11 mouse cellular contexts compared by ENCODE assay signal in the genomic region with DNA sequence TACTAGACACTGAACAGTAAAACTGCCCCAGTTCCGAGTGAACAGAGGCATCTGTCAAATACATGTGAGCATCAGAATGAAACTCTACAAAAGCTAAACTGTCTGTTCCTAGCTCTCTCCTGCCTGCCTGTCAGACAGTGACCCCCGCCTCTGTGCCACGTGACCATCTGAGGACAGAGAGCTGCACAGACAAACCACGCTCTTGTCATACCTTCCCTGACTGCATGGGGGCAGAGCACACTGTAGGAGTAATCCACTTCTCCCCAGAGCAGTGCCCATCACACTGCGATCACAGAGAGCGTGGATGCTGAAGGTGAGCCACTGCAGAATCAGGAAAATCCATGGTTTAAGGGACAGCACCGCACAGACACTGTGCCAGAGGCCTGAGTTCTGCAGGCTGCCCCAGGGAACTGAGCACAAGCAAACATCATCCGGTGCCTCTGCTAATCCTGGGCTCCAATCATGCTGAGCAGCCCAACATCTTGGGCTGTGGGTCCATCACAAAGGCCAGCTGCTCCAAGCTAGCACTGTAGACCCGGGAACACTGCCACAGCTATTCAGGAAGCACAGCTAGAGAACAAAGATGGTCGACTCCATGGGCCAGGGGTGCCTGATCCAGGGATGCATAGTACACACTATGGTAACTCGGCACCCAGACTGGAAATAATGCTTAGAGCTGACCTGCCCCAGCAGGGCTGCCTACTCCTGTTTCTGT.
A peak's percentile ranks its signal among the peaks of the same experiment; 100 is the strongest.
DNase-seq lines count a peak whose midpoint lies in the region; ATAC-seq lines count a peak whose summit lies in the region.
"Had no signal": no experiment of that assay in that cellular context is flagged by ENCODE, and none has a peak within 500 bp of the region (broad histone marks: within the 10 kb centered on the region; RNA-seq: fewer than 3 reads in every experiment).

No protein-coding gene starts in this region.

- no peak overlapping the region for H3K4me2 ChIP-seq in hindbrain, embryonic 12.5 days (replicated peaks)
- no peak overlapping the region for H3K4me2 ChIP-seq in hindbrain, embryonic 11.5 days (replicated peaks; ENCODE audit: low read depth, low read length)
- no peak overlapping the region for H3K4me2 ChIP-seq in hindbrain, embryonic 15.5 days
- H3K4me2 ChIP-seq: kidney, embryonic 15.5 days; stomach, embryonic 15.5 days had no signal

- peaks cover 62% of the 10 kb centered on the region for H3K36me3 ChIP-seq in hindbrain, embryonic 12.5 days
- peaks cover 11% of the 10 kb centered on the region; the same call in 1 of the 2 replicates for H3K36me3 ChIP-seq in hindbrain, embryonic 11.5 days (ENCODE audit: control insufficient read depth, insufficient read depth, low read length)
- peaks cover 26% of the 10 kb centered on the region for H3K36me3 ChIP-seq in hindbrain, embryonic 15.5 days

- peaks cover 14% of the 10 kb centered on the region for H3K4me1 ChIP-seq in hindbrain, embryonic 12.5 days
- H3K4me1 ChIP-seq in hindbrain, embryonic 11.5 days (replicated peaks; ENCODE audit: control insufficient read depth, insufficient read depth, low read length): no peaks in the 10 kb centered on the region
- H3K4me1 ChIP-seq in hindbrain, embryonic 15.5 days (replicated peaks): peaks cover 30% of the 10 kb centered on the region
- H3K4me1 ChIP-seq: stomach, embryonic 15.5 days had no signal

- no peak overlapping the region for H3K9ac ChIP-seq in hindbrain, embryonic 12.5 days
- no peak overlapping the region for H3K9ac ChIP-seq in hindbrain, embryonic 11.5 days (ENCODE audit: low read depth, low read length)
- H3K9ac ChIP-seq in hindbrain, embryonic 15.5 days: no peak overlapping the region
- H3K9ac ChIP-seq: kidney, embryonic 15.5 days; stomach, embryonic 15.5 days had no signal

- no peak overlapping the region for H3K4me3 ChIP-seq in hindbrain, embryonic 12.5 days
- H3K4me3 ChIP-seq in hindbrain, embryonic 11.5 days (ENCODE audit: low read depth, low read length): no peak overlapping the region
- no peak overlapping the region for H3K4me3 ChIP-seq in hindbrain, embryonic 15.5 days
- H3K4me3 ChIP-seq: kidney, embryonic 15.5 days; stomach, embryonic 15.5 days had no signal

- H3K27me3 ChIP-seq in hindbrain, embryonic 12.5 days: no peaks in the 10 kb centered on the region
- no peaks in the 10 kb centered on the region for H3K27me3 ChIP-seq in hindbrain, embryonic 11.5 days (ENCODE audit: control insufficient read depth, insufficient read depth, low read length)
- no peaks in the 10 kb centered on the region for H3K27me3 ChIP-seq in hindbrain, embryonic 15.5 days
- H3K27me3 ChIP-seq: kidney, embryonic 15.5 days; stomach, embryonic 15.5 days had no signal

- H3K27ac ChIP-seq in hindbrain, embryonic 12.5 days: no peak overlapping the region
- H3K27ac ChIP-seq in hindbrain, embryonic 11.5 days (ENCODE audit: low read depth, low read length): no peak overlapping the region
- H3K27ac ChIP-seq in hindbrain, embryonic 15.5 days (replicated peaks): peak overlapping the region; percentile 50
- H3K27ac ChIP-seq: kidney, embryonic 15.5 days; stomach, embryonic 15.5 days had no signal

- no peak for DNase-seq in hindbrain, embryonic 11.5 days (ENCODE audit: low spot score)
- peak; percentile 41 for DNase-seq in thymus, postnatal 0 days (ENCODE audit: low spot score)
- DNase-seq in thymus, adult 18-20 months: no peak
- no peak for DNase-seq in urinary bladder, postnatal 4 days (ENCODE audit: low spot score in 2 of 2)
- DNase-seq in cerebellum, postnatal 36 days: no peak
- DNase-seq: lung, postnatal 4 days; right cerebral cortex, postnatal 14 days had no signal

- peak; percentile 42; the same call in 1 of the 2 replicates for ATAC-seq in hindbrain, embryonic 12.5 days (ENCODE audit: low FRiP score)
- no peak for ATAC-seq in hindbrain, embryonic 11.5 days (ENCODE audit: low FRiP score)
- no peak for ATAC-seq in hindbrain, embryonic 15.5 days (ENCODE audit: low FRiP score, low read depth)

- WGBS in hindbrain, embryonic 12.5 days: 77% methylated on average over 11 of the region's 11 CpGs
- WGBS in hindbrain, embryonic 11.5 days: 77% methylated on average over 11 of the region's 11 CpGs
- WGBS in hindbrain, embryonic 15.5 days: 68% methylated on average over 11 of the region's 11 CpGs

- H3K9me3 ChIP-seq in hindbrain, embryonic 12.5 days (replicated peaks): no peaks in the 10 kb centered on the region
- no peaks in the 10 kb centered on the region for H3K9me3 ChIP-seq in hindbrain, embryonic 11.5 days (ENCODE audit: control insufficient read depth, low read length)
- H3K9me3 ChIP-seq in hindbrain, embryonic 15.5 days: no peaks in the 10 kb centered on the region
- H3K9me3 ChIP-seq: kidney, embryonic 15.5 days; stomach, embryonic 15.5 days had no signal
